Mouse (Mus musculus) forebrain, embryonic 11.5 days (tissue): ENCODE data around the gene Adgrl2. TPM values are rescaled to one million over a fixed set of nuclear protein-coding genes. Genes with fewer than 3 reads are reported as not detected.

Source experiments
- ATAC-seq: fragments of 200-750 bp; cut with Nextera tagmentation; replicated peaks from 2 replicates; pipeline ENCODE4 v1.8.0; 2017; ENCODE audit warnings: moderate TSS enrichment; ENCODE audit not compliant: low FRiP score
- DNase-seq: peaks from one replicate; pipeline ENCODE4 v3.0.0-alpha.2; 2017; ENCODE audit warnings: low spot score
- H3K27ac ChIP-seq: fragments of 300-500 bp; sonication (generic); 2 replicates; pipeline ENCODE4 v1.5.1; 2014; ENCODE audit warnings: low read depth, low read length
- H3K27me3 ChIP-seq: fragments of 300-500 bp; sonication (generic); 2 replicates; pipeline ENCODE4 v1.6.1; 2014; ENCODE audit warnings: mild to moderate bottlenecking, low read length, mixed read lengths; ENCODE audit not compliant: control insufficient read depth, insufficient read depth
- H3K36me3 ChIP-seq: fragments of 300-500 bp; sonication (generic); 2 replicates; pipeline ENCODE4 v1.6.1; 2014; ENCODE audit warnings: mild to moderate bottlenecking, low read length, moderate library complexity, mixed read lengths; ENCODE audit not compliant: control insufficient read depth, insufficient read depth
- H3K4me1 ChIP-seq: fragments of 300-500 bp; sonication (generic); replicated peaks from 2 replicates; pipeline ENCODE4 v1.6.1; 2014; ENCODE audit warnings: low read length, mixed read lengths; ENCODE audit not compliant: control insufficient read depth, insufficient read depth
- H3K4me2 ChIP-seq: fragments of 300-500 bp; sonication (generic); 2 replicates; pipeline ENCODE4 v1.6.1; 2014; ENCODE audit warnings: low read depth, mild to moderate bottlenecking, low read length, moderate library complexity, mixed read lengths; ENCODE audit not compliant: severe bottlenecking
- H3K4me3 ChIP-seq: fragments of 300-500 bp; sonication (generic); 2 replicates; pipeline ENCODE4 v1.5.1; 2014; ENCODE audit warnings: low read depth, low read length
- H3K9ac ChIP-seq: fragments of 300-500 bp; sonication (generic); 2 replicates; pipeline ENCODE4 v1.6.1; 2014; ENCODE audit warnings: low read length
- H3K9me3 ChIP-seq: fragments of 300-500 bp; sonication (generic); 2 replicates; pipeline ENCODE4 v1.6.1; 2016; ENCODE audit warnings: low read length, mixed read lengths; ENCODE audit not compliant: control insufficient read depth
- WGBS: fragments of 180-500 bp; shearing (Covaris S2); extraction: QIAGEN DNeasy Blood & Tissue Kit; methylation state at CpG from one replicate; pipeline ENCODE4 v1.1.7; 2014; 5-methylcytosine and 5-hydroxymethylcytosine counted together
- polyA plus RNA-seq: library from polyadenylated mRNA; unstranded; fragments of >200 nt; fragmentation: Nextera tagmentation; extraction: Ambion mirVana; gene quantifications from 2 replicates; pipeline ENCODE4 v1.2.1, GENCODE M21; 2014

The Adgrl2 gene
- polyA plus RNA-seq, 1 experiment from 2014 or later: 112 TPM

- H3K4me3 ChIP-seq: no peak overlapping the region
- WGBS: 75% methylated on average over 4 of the region's 4 CpGs
- H3K27me3 ChIP-seq: no peaks in the 10 kb centered on the region
- H3K27ac ChIP-seq: no peak overlapping the region
- DNase-seq: no peak
- no peaks in the 10 kb centered on the region for H3K9me3 ChIP-seq
- ATAC-seq: no peak
- H3K9ac ChIP-seq: no peak overlapping the region
- H3K4me2 ChIP-seq: no peak overlapping the region
- no peaks in the 10 kb centered on the region for H3K36me3 ChIP-seq
- H3K4me1 ChIP-seq: peaks cover 7% of the 10 kb centered on the region
These were observed 8.0 kb downstream of the Adgrl2 start for GRCm38 (mm10) chr3:148982370-148982769.

- H3K4me2 ChIP-seq: no peak overlapping the region
These were observed 8.6 kb downstream of the Adgrl2 start for GRCm38 (mm10) chr3:148981776-148982175.

GRCm38 (mm10) chr3:148978541-148978940 is 11.8 kb downstream of the Adgrl2 start:
- DNase-seq: no peak
- H3K4me2 ChIP-seq: no peak overlapping the region
- no peak for ATAC-seq
- WGBS: 59% methylated on average over 8 of the region's 8 CpGs
- H3K4me1 ChIP-seq: peaks cover 6% of the 10 kb centered on the region; the same call in 1 of the 2 replicates
- H3K9me3 ChIP-seq: no peaks in the 10 kb centered on the region
- no peak overlapping the region for H3K27ac ChIP-seq
- no peak overlapping the region for H3K9ac ChIP-seq
- no peaks in the 10 kb centered on the region for H3K36me3 ChIP-seq
- H3K27me3 ChIP-seq: no peaks in the 10 kb centered on the region
- no peak overlapping the region for H3K4me3 ChIP-seq

More at GRCm38 (mm10) chr3:148981776-148982175, 8.6 kb downstream of the Adgrl2 start:
- no peak overlapping the region for H3K9ac ChIP-seq
- H3K4me1 ChIP-seq: peaks cover 10% of the 10 kb centered on the region
- H3K4me3 ChIP-seq: no peak overlapping the region
- no peak for ATAC-seq
- H3K9me3 ChIP-seq: no peaks in the 10 kb centered on the region
- no peak overlapping the region for H3K27ac ChIP-seq
- 76% methylated on average over 8 of the region's 8 CpGs for WGBS
- no peak for DNase-seq
- no peaks in the 10 kb centered on the region for H3K27me3 ChIP-seq
- H3K36me3 ChIP-seq: no peaks in the 10 kb centered on the region

- Histone ChIP-seq H3K36me3 (no peaks in the 10 kb centered on the region), H3K27ac (no peak overlapping the region), H3K9me3 (no peaks in the 10 kb centered on the region), H3K4me2 (peak overlapping the region; percentile 40; the same call in 1 of the 2 replicates), H3K9ac (no peak overlapping the region), H3K4me3 (no peak overlapping the region), H3K27me3 (no peaks in the 10 kb centered on the region), H3K4me1 (peaks cover 6% of the 10 kb centered on the region; the same call in 1 of the 2 replicates)
- WGBS: 65% methylated on average over 6 of the region's 6 CpGs
- ATAC-seq (no peak), DNase-seq (no peak)
These were observed 12.5 kb downstream of the Adgrl2 start for GRCm38 (mm10) chr3:148977838-148978237.

GRCm38 (mm10) chr3:148977124-148977529 is 13.2 kb downstream of the Adgrl2 start:
- H3K27ac ChIP-seq: no peak overlapping the region
- no peak overlapping the region; the same call in 1 of the 2 replicates for H3K9ac ChIP-seq
- DNase-seq: no peak
- no peaks in the 10 kb centered on the region for H3K27me3 ChIP-seq
- peak; percentile 64 for ATAC-seq
- H3K4me3 ChIP-seq: no peak overlapping the region
- H3K36me3 ChIP-seq: no peaks in the 10 kb centered on the region
- H3K4me1 ChIP-seq: peaks cover 9% of the 10 kb centered on the region; the same call in 1 of the 2 replicates
- H3K9me3 ChIP-seq: no peaks in the 10 kb centered on the region
- peak overlapping the region; percentile 40 for H3K4me2 ChIP-seq
- 19% methylated on average over 16 of the region's 16 CpGs for WGBS

- no peak for DNase-seq
These were observed 18.3 kb downstream of the Adgrl2 start for GRCm38 (mm10) chr3:148971893-148972596.

GRCm38 (mm10) chr3:148964991-148965605 is 25.3 kb downstream of the Adgrl2 start:
- DNase-seq (no peak), ATAC-seq (no peak)
- Histone ChIP-seq H3K9ac (no peak overlapping the region), H3K4me2 (no peak overlapping the region), H3K27me3 (no peaks in the 10 kb centered on the region), H3K9me3 (no peaks in the 10 kb centered on the region), H3K27ac (no peak overlapping the region), H3K4me1 (peaks cover 13% of the 10 kb centered on the region; the same call in 1 of the 2 replicates), H3K36me3 (no peaks in the 10 kb centered on the region), H3K4me3 (no peak overlapping the region)
- WGBS: 50% methylated on average over 13 of the region's 13 CpGs

More at GRCm38 (mm10) chr3:148971893-148972596, 18.3 kb downstream of the Adgrl2 start:
- H3K4me1 ChIP-seq: peaks cover 3% of the 10 kb centered on the region; the same call in 1 of the 2 replicates
- H3K9me3 ChIP-seq: no peaks in the 10 kb centered on the region
- H3K27ac ChIP-seq: no peak overlapping the region
- no peak for ATAC-seq
- 83% methylated on average over 11 of the region's 11 CpGs for WGBS
- H3K36me3 ChIP-seq: no peaks in the 10 kb centered on the region
- H3K4me3 ChIP-seq: no peak overlapping the region
- no peak overlapping the region for H3K9ac ChIP-seq
- H3K4me2 ChIP-seq: no peak overlapping the region
- H3K27me3 ChIP-seq: no peaks in the 10 kb centered on the region

- WGBS: 91% methylated on average over 5 of the region's 5 CpGs
- Histone ChIP-seq H3K9me3 (no peaks in the 10 kb centered on the region), H3K4me1 (peaks cover 21% of the 10 kb centered on the region), H3K4me3 (no peak overlapping the region), H3K36me3 (no peaks in the 10 kb centered on the region), H3K9ac (no peak overlapping the region), H3K27ac (no peak overlapping the region), H3K27me3 (no peaks in the 10 kb centered on the region), H3K4me2 (no peak overlapping the region)
- no peak for DNase-seq
- no peak for ATAC-seq
These were observed 26.8 kb downstream of the Adgrl2 start for GRCm38 (mm10) chr3:148963381-148964044.
